In the genomic region with DNA sequence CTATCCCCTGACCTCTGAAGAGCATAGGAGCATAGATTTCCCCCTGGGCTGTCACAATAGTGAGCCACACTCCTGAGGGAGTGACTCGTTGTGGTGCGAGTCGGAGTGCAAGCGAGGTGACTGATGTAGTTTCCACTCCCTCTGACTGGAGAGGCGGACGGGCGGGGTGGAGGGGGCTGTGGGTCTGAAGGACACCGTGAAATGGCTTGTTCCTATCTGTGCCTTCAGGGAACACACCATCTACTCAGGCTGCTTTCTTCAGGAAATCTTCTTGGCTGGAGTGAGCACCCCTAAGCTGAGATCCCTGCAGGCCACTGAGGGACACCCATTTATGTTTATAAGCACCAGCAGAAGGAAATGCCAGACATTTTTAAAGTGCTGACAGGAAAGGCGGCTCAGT, we compare ENCODE assay signal across 10 mouse cellular contexts. TPM values are rescaled to one million over a fixed set of nuclear protein-coding genes. Genes with fewer than 3 reads are reported as not detected.
DNase-seq lines count a peak whose midpoint lies in the region; ATAC-seq and TF ChIP-seq lines count a peak whose summit lies in the region.
"Had no signal": no experiment of that assay in that cellular context is flagged by ENCODE, and none has a peak within 500 bp of the region (broad histone marks: within the 10 kb centered on the region; RNA-seq: fewer than 3 reads in every experiment).

No protein-coding gene starts in this region.

- H3K4me2 ChIP-seq in neural tube, embryonic 11.5 days (ENCODE audit: low read depth): peak overlapping the region; percentile 75
- H3K4me2 ChIP-seq in hindbrain, postnatal 0 days (ENCODE audit: low read depth, low read length): peak overlapping the region; percentile 55
- peak overlapping the region; percentile 64 for H3K4me2 ChIP-seq in neural tube, embryonic 15.5 days

- WGBS in neural tube, embryonic 11.5 days: 4% methylated on average over 9 of the region's 9 CpGs
- WGBS in forebrain, embryonic 10.5 days: 9% methylated on average over 9 of the region's 9 CpGs
- 13% methylated on average over 9 of the region's 9 CpGs for WGBS in hindbrain, postnatal 0 days
- whole genome bisulfite sequencing in neural tube, embryonic 15.5 days: 9% methylated on average over 9 of the region's 9 CpGs
- WGBS in thymus, adult 2 months: 79% methylated on average over 9 of the region's 9 CpGs

- TF ChIP-seq POLR2A in thymus, adult 2 months (IDR thresholded peaks at IDR 0.05; ENCODE audit: control insufficient read depth, extremely low read depth, insufficient read depth, low read length, poor library complexity): no peak

- no peak for TF ChIP-seq CTCF in hindbrain, postnatal 0 days (IDR thresholded peaks at IDR 0.05; ENCODE audit: low read depth)
- TF ChIP-seq CTCF in thymus, adult 2 months (IDR thresholded peaks at IDR 0.05; ENCODE audit: borderline replicate concordance, control insufficient read depth, extremely low read depth, insufficient read depth, low read length, poor library complexity): no peak

- no peak overlapping the region for H3K27ac ChIP-seq in neural tube, embryonic 11.5 days (ENCODE audit: low read depth, low read length)
- peak overlapping the region; percentile 84 for H3K27ac ChIP-seq in forebrain, embryonic 10.5 days
- peak overlapping the region; percentile 86 for H3K27ac ChIP-seq in hindbrain, postnatal 0 days
- H3K27ac ChIP-seq in neural tube, embryonic 15.5 days (replicated peaks): peak overlapping the region; percentile 90
- H3K27ac ChIP-seq in thymus, adult 2 months (ENCODE audit: control insufficient read depth, insufficient read depth, low read length): no peak overlapping the region

- peak overlapping the region; percentile 46 for H3K4me3 ChIP-seq in neural tube, embryonic 11.5 days (ENCODE audit: low read depth, low read length)
- peak overlapping the region; percentile 63 for H3K4me3 ChIP-seq in forebrain, embryonic 10.5 days
- peak overlapping the region; percentile 57 for H3K4me3 ChIP-seq in hindbrain, postnatal 0 days (ENCODE audit: low read length)
- H3K4me3 ChIP-seq in neural tube, embryonic 15.5 days (replicated peaks): peak overlapping the region; percentile 68
- no peak overlapping the region for H3K4me3 ChIP-seq in thymus, adult 2 months (ENCODE audit: control insufficient read depth, insufficient read depth, low read length)

- peak overlapping the region; percentile 71 for H3K9ac ChIP-seq in neural tube, embryonic 11.5 days (ENCODE audit: low read length)
- peak overlapping the region; percentile 77 for H3K9ac ChIP-seq in hindbrain, postnatal 0 days (replicated peaks; ENCODE audit: low read length)
- peak overlapping the region; percentile 89 for H3K9ac ChIP-seq in neural tube, embryonic 15.5 days (replicated peaks)

- no peak for ATAC-seq in neural tube, embryonic 11.5 days (ENCODE audit: insufficient read depth, low FRiP score, low TSS enrichment)
- ATAC-seq in hindbrain, postnatal 0 days: peak; percentile 22
- ATAC-seq in neural tube, embryonic 15.5 days (ENCODE audit: low FRiP score): peak; percentile 29

- H3K4me1 ChIP-seq in neural tube, embryonic 11.5 days (ENCODE audit: control insufficient read depth, insufficient read depth, low read length): peaks cover 12% of the 10 kb centered on the region
- peaks cover 24% of the 10 kb centered on the region for H3K4me1 ChIP-seq in forebrain, embryonic 10.5 days
- peaks cover 23% of the 10 kb centered on the region for H3K4me1 ChIP-seq in hindbrain, postnatal 0 days (ENCODE audit: insufficient read depth, low read length)
- H3K4me1 ChIP-seq in neural tube, embryonic 15.5 days: peaks cover 49% of the 10 kb centered on the region
- H3K4me1 ChIP-seq in thymus, adult 2 months (replicated peaks; ENCODE audit: control insufficient read depth, insufficient read depth, low read length): no peaks in the 10 kb centered on the region

- H3K9me3 ChIP-seq in neural tube, embryonic 11.5 days (ENCODE audit: control insufficient read depth, low read length): no peaks in the 10 kb centered on the region
- no peaks in the 10 kb centered on the region for H3K9me3 ChIP-seq in forebrain, embryonic 10.5 days
- H3K9me3 ChIP-seq in hindbrain, postnatal 0 days (ENCODE audit: low read length): no peaks in the 10 kb centered on the region
- H3K9me3 ChIP-seq in neural tube, embryonic 15.5 days (replicated peaks): no peaks in the 10 kb centered on the region

- peaks cover 5% of the 10 kb centered on the region; the same call in 1 of the 2 replicates for H3K27me3 ChIP-seq in neural tube, embryonic 11.5 days (ENCODE audit: control insufficient read depth, insufficient read depth, low read length)
- peaks cover 42% of the 10 kb centered on the region for H3K27me3 ChIP-seq in forebrain, embryonic 10.5 days (ENCODE audit: poor library complexity, severe bottlenecking)
- H3K27me3 ChIP-seq in hindbrain, postnatal 0 days (ENCODE audit: insufficient read depth, low read length): no peaks in the 10 kb centered on the region
- no peaks in the 10 kb centered on the region for H3K27me3 ChIP-seq in neural tube, embryonic 15.5 days (replicated peaks)
- H3K27me3 ChIP-seq in thymus, adult 2 months (ENCODE audit: control insufficient read depth, insufficient read depth, low read length): no peaks in the 10 kb centered on the region; the same call in 1 of the 2 replicates

- H3K36me3 ChIP-seq in neural tube, embryonic 11.5 days (ENCODE audit: control insufficient read depth, insufficient read depth, low read length): no peaks in the 10 kb centered on the region
- no peaks in the 10 kb centered on the region for H3K36me3 ChIP-seq in forebrain, embryonic 10.5 days (replicated peaks)
- H3K36me3 ChIP-seq in hindbrain, postnatal 0 days (ENCODE audit: insufficient read depth, low read length): peaks cover 5% of the 10 kb centered on the region; the same call in 1 of the 2 replicates
- 0 out of 2 replicates have a peak, but pooled peaks cover 4% of the 10 kb centered on the region for H3K36me3 ChIP-seq in neural tube, embryonic 15.5 days
- no peaks in the 10 kb centered on the region for H3K36me3 ChIP-seq in thymus, adult 2 months (ENCODE audit: control insufficient read depth, insufficient read depth, low read length)

- DNase-seq in neural tube, embryonic 11.5 days (ENCODE audit: low spot score): no peak
- no peak for DNase-seq in neural tube, embryonic 10.5 days (ENCODE audit: extremely low spot score, low spot score)
- no peak for DNase-seq in forebrain, embryonic 10.5 days (ENCODE audit: extremely low spot score, low spot score)
- no peak for DNase-seq in hindbrain, postnatal 0 days (ENCODE audit: low spot score)
- no peak for DNase-seq in embryo, embryonic 11 days
- no peak for DNase-seq in thymus, adult 2 months
- no peak for DNase-seq in gastrocnemius, adult 8-10 months (ENCODE audit: low spot score in 2 of 2)

RNA-seq across cellular contexts. Expression of a gene that starts 8.7 kb away (rescaled TPM):
- not detected in 2 replicates for polyA plus RNA-seq in neural tube, embryonic 11.5 days (2014; fragmentation: Nextera tagmentation; extraction: Ambion mirVana)
- polyA plus RNA-seq in forebrain, embryonic 10.5 days (2016; fragmentation: Nextera tagmentation; extraction: Ambion mirVana): not detected in 2 replicates
- total RNA-seq in hindbrain, postnatal 0 days (2014; rRNA removed): not detected in 2 replicates
- polyA plus RNA-seq in hindbrain, postnatal 0 days (2015; fragmentation: Nextera tagmentation; extraction: Ambion mirVana): 0.54 TPM in 1 of 2 replicates, not detected in the other
- not detected in 2 replicates for polyA plus RNA-seq in neural tube, embryonic 15.5 days (2015; fragmentation: Nextera tagmentation; extraction: Ambion mirVana)
- polyA plus RNA-seq in thymus, adult 2 months (2012; rRNA removed): not detected in 2 replicates
- total RNA-seq in gastrocnemius, adult 8-10 months (2022): not detected
- total RNA-seq: adrenal gland, postnatal 36 days; left cerebral cortex, postnatal 10 days had no signal

RNA-seq across cellular contexts. Expression of a gene that starts 24.5 kb away (rescaled TPM):
- 4.4 and 5.6 TPM in 2 replicates for polyA plus RNA-seq in neural tube, embryonic 11.5 days (2014; fragmentation: Nextera tagmentation; extraction: Ambion mirVana)
- 9.8 and 10.1 TPM in 2 replicates for polyA plus RNA-seq in forebrain, embryonic 10.5 days (2016; fragmentation: Nextera tagmentation; extraction: Ambion mirVana)
- 40.5 and 57.3 TPM in 2 replicates for total RNA-seq in hindbrain, postnatal 0 days (2014; rRNA removed)
- polyA plus RNA-seq in hindbrain, postnatal 0 days (2015; fragmentation: Nextera tagmentation; extraction: Ambion mirVana): 31.3 and 37.6 TPM in 2 replicates
- polyA plus RNA-seq in neural tube, embryonic 15.5 days (2015; fragmentation: Nextera tagmentation; extraction: Ambion mirVana): 36.2 and 39.3 TPM in 2 replicates
- polyA plus RNA-seq in thymus, adult 2 months (2012; rRNA removed): 0.12 and 0.13 TPM in 2 replicates
- total RNA-seq in gastrocnemius, adult 8-10 months (2022): not detected

RNA-seq across cellular contexts. Expression of a gene that starts 25.3 kb away (rescaled TPM):
- polyA plus RNA-seq in neural tube, embryonic 11.5 days (2014; fragmentation: Nextera tagmentation; extraction: Ambion mirVana): 14.3 and 14.4 TPM in 2 replicates
- polyA plus RNA-seq in forebrain, embryonic 10.5 days (2016; fragmentation: Nextera tagmentation; extraction: Ambion mirVana): 2.6 and 2.9 TPM in 2 replicates
- 40.1 and 44.8 TPM in 2 replicates for total RNA-seq in hindbrain, postnatal 0 days (2014; rRNA removed)
- 40.7 and 44.3 TPM in 2 replicates for polyA plus RNA-seq in hindbrain, postnatal 0 days (2015; fragmentation: Nextera tagmentation; extraction: Ambion mirVana)
- 48.2 and 54.4 TPM in 2 replicates for polyA plus RNA-seq in neural tube, embryonic 15.5 days (2015; fragmentation: Nextera tagmentation; extraction: Ambion mirVana)
- polyA plus RNA-seq in thymus, adult 2 months (2012; rRNA removed): 2.9 and 3.3 TPM in 2 replicates
- 10 to 100 TPM; 49.5 to 78.2 (median 66.4) TPM for total RNA-seq in gastrocnemius, adult 8-10 months (2022)

RNA-seq across cellular contexts. Expression of a gene that starts 30.4 kb away (rescaled TPM):
- 318 and 344 TPM in 2 replicates for polyA plus RNA-seq in neural tube, embryonic 11.5 days (2014; fragmentation: Nextera tagmentation; extraction: Ambion mirVana)
- polyA plus RNA-seq in forebrain, embryonic 10.5 days (2016; fragmentation: Nextera tagmentation; extraction: Ambion mirVana): 413 and 423 TPM in 2 replicates
- 126 and 199 TPM in 2 replicates for total RNA-seq in hindbrain, postnatal 0 days (2014; rRNA removed)
- polyA plus RNA-seq in hindbrain, postnatal 0 days (2015; fragmentation: Nextera tagmentation; extraction: Ambion mirVana): 142 and 143 TPM in 2 replicates
- 154 and 188 TPM in 2 replicates for polyA plus RNA-seq in neural tube, embryonic 15.5 days (2015; fragmentation: Nextera tagmentation; extraction: Ambion mirVana)
- polyA plus RNA-seq in thymus, adult 2 months (2012; rRNA removed): 460 and 482 TPM in 2 replicates
- 10 to 100 TPM; 23.1 to 26.0 (median 24.8) TPM for total RNA-seq in gastrocnemius, adult 8-10 months (2022)

RNA-seq across cellular contexts. Expression of a gene that starts 39.0 kb away (rescaled TPM):
- 21.0 and 23.4 TPM in 2 replicates for polyA plus RNA-seq in neural tube, embryonic 11.5 days (2014; fragmentation: Nextera tagmentation; extraction: Ambion mirVana)
- polyA plus RNA-seq in forebrain, embryonic 10.5 days (2016; fragmentation: Nextera tagmentation; extraction: Ambion mirVana): 57.4 and 65.2 TPM in 2 replicates
- 4.3 and 9.4 TPM in 2 replicates for total RNA-seq in hindbrain, postnatal 0 days (2014; rRNA removed)
- polyA plus RNA-seq in hindbrain, postnatal 0 days (2015; fragmentation: Nextera tagmentation; extraction: Ambion mirVana): 20.6 and 21.1 TPM in 2 replicates
- polyA plus RNA-seq in neural tube, embryonic 15.5 days (2015; fragmentation: Nextera tagmentation; extraction: Ambion mirVana): 20.3 and 28.6 TPM in 2 replicates
- polyA plus RNA-seq in thymus, adult 2 months (2012; rRNA removed): 18.7 and 24.6 TPM in 2 replicates
- total RNA-seq in gastrocnemius, adult 8-10 months (2022): 1 to 10 TPM; 4.1 to 9.6 (median 5.1) TPM

Comparison
In these comparisons a context has a peak if more than half of its experiments do, and no peak if none do; other contexts are left out.
1. H3K27ac ChIP-seq: peak in forebrain, embryonic 10.5 days (single experiment), hindbrain, postnatal 0 days (single experiment) and neural tube, embryonic 15.5 days (single experiment); none in neural tube, embryonic 11.5 days (single experiment) and thymus, adult 2 months (single experiment).
2. Peak in every context shown above with its lines, with median percentiles within 50 percentile points of each other: H3K4me2 ChIP-seq and H3K9ac ChIP-seq.